Mouse (Mus musculus) heart, adult 2 months (tissue): ENCODE measurements around the gene Hs2st1.

ENCODE experiments used
- CTCF ChIP-seq: fragments of 200-600 bp; IDR thresholded peaks from 2 replicates; pipeline ENCODE4 v1.8.1; 2022; ENCODE audit warnings: antibody characterized with exemption, mild to moderate bottlenecking, moderate library complexity
- EP300 ChIP-seq: fragments of 200-500 bp; IDR thresholded peaks from 2 replicates; pipeline ENCODE4 v1.6.1; 2011; ENCODE audit warnings: low read depth, low read length, control low read depth; ENCODE audit not compliant: insufficient read depth
- POLR2A ChIP-seq: fragments of 200-500 bp; IDR thresholded peaks from 2 replicates; pipeline ENCODE4 v1.6.1; 2011; ENCODE audit warnings: mild to moderate bottlenecking, low read depth, low read length, control low read depth; ENCODE audit not compliant: insufficient read depth

DNA sequence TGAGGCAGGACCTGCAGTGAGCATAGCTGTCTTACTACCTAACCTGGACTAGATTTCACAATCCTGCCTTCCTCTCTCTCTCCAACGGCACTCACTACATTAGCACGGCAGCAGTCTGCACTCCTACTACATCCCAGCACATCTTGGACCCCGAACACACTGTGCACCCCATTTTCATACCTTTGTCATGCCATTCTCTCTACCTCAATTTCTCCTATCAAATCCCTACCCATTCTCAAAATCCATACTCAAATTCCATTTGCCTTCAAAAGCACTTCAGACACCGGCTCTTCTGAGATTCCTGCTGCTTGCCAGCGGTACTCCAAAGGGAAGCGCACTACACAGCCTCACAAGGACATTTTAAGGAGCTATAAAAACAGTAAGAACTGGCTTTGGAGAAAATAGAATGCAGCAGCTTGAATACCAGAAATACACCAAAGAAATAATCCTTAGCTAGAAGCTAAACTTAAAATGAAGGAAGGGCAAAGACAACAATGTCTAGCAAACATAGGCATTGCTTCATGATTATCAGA is 28.0 kb downstream of the Hs2st1 start:
- TF ChIP-seq EP300 (no peak), CTCF (no peak), POLR2A (no peak)
